Mouse (Mus musculus): ENCODE results near the gene BC004004. TPM values are rescaled to one million over a fixed set of nuclear protein-coding genes. Genes with fewer than 3 reads are reported as not detected.

BC004004 gene
- polyA plus RNA-seq, 1 experiment from 2014 or later: 85.6 TPM

Other genes starting within 250 kb of the BC004004 start
- 597 and 625 TPM in 2 replicates for gene Srsf3, start 236.2 kb upstream of the BC004004 start, polyA plus RNA-seq (2015; fragmentation: Nextera tagmentation; extraction: Ambion mirVana)
- gene Cdkn1a, start 177.8 kb upstream of the BC004004 start, polyA plus RNA-seq (2015; fragmentation: Nextera tagmentation; extraction: Ambion mirVana): 74.1 and 81.3 TPM in 2 replicates
- 0.12 and 0.26 TPM in 2 replicates for gene Rab44, start 154.6 kb upstream of the BC004004 start, polyA plus RNA-seq (2015; fragmentation: Nextera tagmentation; extraction: Ambion mirVana)
- 8.2 and 10.0 TPM in 2 replicates for gene Cpne5, start 30.6 kb upstream of the BC004004 start, polyA plus RNA-seq (2015; fragmentation: Nextera tagmentation; extraction: Ambion mirVana)
- gene Ppil1, start 4.6 kb upstream of the BC004004 start, polyA plus RNA-seq (2015; fragmentation: Nextera tagmentation; extraction: Ambion mirVana): 167 and 186 TPM in 2 replicates
- 2.4 and 3.1 TPM in 2 replicates for gene Pi16, start 48.9 kb downstream of the BC004004 start, polyA plus RNA-seq (2015; fragmentation: Nextera tagmentation; extraction: Ambion mirVana)
- gene Mtch1, start 79.1 kb downstream of the BC004004 start, polyA plus RNA-seq (2015; fragmentation: Nextera tagmentation; extraction: Ambion mirVana): 189 and 316 TPM in 2 replicates
- gene Fgd2, start 92.1 kb downstream of the BC004004 start, polyA plus RNA-seq (2015; fragmentation: Nextera tagmentation; extraction: Ambion mirVana): 14.4 and 16.2 TPM in 2 replicates
- 12.5 and 14.5 TPM in 2 replicates for gene Pim1, start 222.0 kb downstream of the BC004004 start, polyA plus RNA-seq (2015; fragmentation: Nextera tagmentation; extraction: Ambion mirVana)